Mouse (Mus musculus) embryonic fibroblast, embryonic 13.5 days (primary cell): ENCODE measurements around the gene Egr2.

ENCODE experiments used
- CTCF ChIP-seq: IDR thresholded peaks from 2 replicates; pipeline ENCODE4 v1.5.1; 2011; ENCODE audit warnings: mild to moderate bottlenecking, control low read depth, low read length, moderate library complexity, borderline replicate concordance; ENCODE audit not compliant: insufficient read depth
- POLR2A ChIP-seq: IDR thresholded peaks from 2 replicates; pipeline ENCODE4 v1.6.1; 2011; ENCODE audit warnings: low read depth, mild to moderate bottlenecking, control low read depth, low read length, moderate library complexity

- TF ChIP-seq CTCF (no peak), POLR2A (no peak)
Observed at GRCm38 (mm10) chr10:67492161-67492571, 43.1 kb upstream of the Egr2 start.
